Mouse (Mus musculus) megakaryocyte-erythroid progenitor cell, adult 5-6 weeks (primary cell): ENCODE measurements around the gene Gm14401. TPM values are rescaled to one million over a fixed set of nuclear protein-coding genes. Genes with fewer than 3 reads are reported as not detected.
"Not testable (repeated sequence)": the region's sequence is repeated elsewhere in the genome, so short reads cannot be mapped to it uniquely, and the experiment has no call there.

Experiments used
- ATAC-seq: replicated peaks from 2 replicates; pipeline ENCODE4 v1.8.0; 2016; ENCODE audit warnings: mild to moderate bottlenecking, inconsistent platforms; ENCODE audit not compliant: severe bottlenecking, poor library complexity, low FRiP score, low TSS enrichment
- total RNA-seq, 2 experiments: library from RNA; stranded (forward) in 1 of 2; stranded (reverse) in 1 of 2; fragments of 200-1000, 215-1000 nt in 1 of 2; fragments of >200 nt in 1 of 2; fragmentation: Nextera tagmentation in 1 of 2; gene quantifications; 2 replicates each; pipeline ENCODE4 v1.2.3; 2014 to 2017

Gene Gm14401
- total RNA-seq (2014; fragmentation: Nextera tagmentation) (not detected in 2 replicates), total RNA-seq (2017) (2.2 TPM in 1 of 2 replicates, not detected in the other)

- not testable (repeated sequence) for ATAC-seq
Observed at GRCm38 (mm10) chr2:177073432-177074423, at the start of gene Gm14401. Gene Gm14401 (plus strand): TSS chr2:177074320.

GRCm38 (mm10) chr2:177072807-177073206, 1.3 kb upstream of the Gm14401 start:
- ATAC-seq, result not testable (repeated sequence)

GRCm38 (mm10) chr2:177075015-177075414, 895 bp downstream of the Gm14401 start:
- not testable (repeated sequence) for ATAC-seq

- not testable (repeated sequence) for ATAC-seq
Observed at GRCm38 (mm10) chr2:177079866-177080265, 5.7 kb downstream of the Gm14401 start.

GRCm38 (mm10) chr2:177109086-177109485, 35.0 kb downstream of the Gm14401 start:
- not testable (repeated sequence) for ATAC-seq

- ATAC-seq, result not testable (repeated sequence)
Observed at GRCm38 (mm10) chr2:177129097-177129496, 55.0 kb downstream of the Gm14401 start.

Other genes with a start within 250 kb of the Gm14401 start
- not detected in 2 replicates for gene Gm14408, start 243.2 kb upstream of the Gm14401 start, total RNA-seq (2014; fragmentation: Nextera tagmentation)
- gene Gm14408, start 243.2 kb upstream of the Gm14401 start, total RNA-seq (2017), result not detected in 2 replicates
- 15.7 and 20.4 TPM in 2 replicates for gene Gm14296, start 146.5 kb upstream of the Gm14401 start, total RNA-seq (2014; fragmentation: Nextera tagmentation)
- gene Gm14296, start 146.5 kb upstream of the Gm14401 start, total RNA-seq (2017), result 17.2 and 19.6 TPM in 2 replicates
- gene Gm14419, start 73.4 kb upstream of the Gm14401 start, total RNA-seq (2014; fragmentation: Nextera tagmentation), result 1.5 and 10.7 TPM in 2 replicates
- gene Gm14419, start 73.4 kb upstream of the Gm14401 start, total RNA-seq (2017), result 5.3 and 39.4 TPM in 2 replicates
- 8.4 and 20.2 TPM in 2 replicates for gene Gm14410, start 132.1 kb downstream of the Gm14401 start, total RNA-seq (2014; fragmentation: Nextera tagmentation)
- 0.89 and 12.9 TPM in 2 replicates for gene Gm14410, start 132.1 kb downstream of the Gm14401 start, total RNA-seq (2017)
- not detected in 2 replicates for gene Gm14409, start 192.7 kb downstream of the Gm14401 start, total RNA-seq (2014; fragmentation: Nextera tagmentation)
- gene Gm14409, start 192.7 kb downstream of the Gm14401 start, total RNA-seq (2017), result 0.30 TPM in 1 of 2 replicates, not detected in the other
- 1.8 TPM in 1 of 2 replicates, not detected in the other for gene Gm14412, start 250.0 kb downstream of the Gm14401 start, total RNA-seq (2014; fragmentation: Nextera tagmentation)
- gene Gm14412, start 250.0 kb downstream of the Gm14401 start, total RNA-seq (2017), result 0.91 TPM in 1 of 2 replicates, not detected in the other